Mouse (Mus musculus) kidney, embryonic 16.5 days (tissue): ENCODE measurements around the gene Acvrl1. TPM values are rescaled to one million over a fixed set of nuclear protein-coding genes. Genes with fewer than 3 reads are reported as not detected.

ENCODE experiments used
- ATAC-seq: fragments of 200-750 bp; cut with Nextera tagmentation; 2 replicates; pipeline ENCODE4 v1.8.0; 2017; ENCODE audit warnings: moderate TSS enrichment; ENCODE audit not compliant: low FRiP score, low TSS enrichment
- H3K27ac ChIP-seq: fragments of 300-500 bp; sonication (generic); 2 replicates; pipeline ENCODE4 v1.5.1; 2014; ENCODE audit warnings: low read length
- H3K27me3 ChIP-seq: fragments of 300-500 bp; sonication (generic); 2 replicates; pipeline ENCODE4 v1.6.1; 2014; ENCODE audit warnings: low read length, control low read depth, mixed read lengths; ENCODE audit not compliant: insufficient read depth
- H3K36me3 ChIP-seq: fragments of 300-500 bp; sonication (generic); 2 replicates; pipeline ENCODE4 v1.6.1; 2014; ENCODE audit warnings: low read length, control low read depth, mixed read lengths; ENCODE audit not compliant: insufficient read depth
- H3K4me1 ChIP-seq: fragments of 300-500 bp; sonication (generic); 2 replicates; pipeline ENCODE4 v1.6.1; 2014; ENCODE audit warnings: low read length, control low read depth, mixed read lengths; ENCODE audit not compliant: insufficient read depth
- H3K4me2 ChIP-seq: fragments of 300-500 bp; sonication (generic); replicated peaks from 2 replicates; pipeline ENCODE4 v1.6.1; 2014; ENCODE audit warnings: low read depth, low read length
- H3K4me3 ChIP-seq: fragments of 300-500 bp; sonication (generic); 2 replicates; pipeline ENCODE4 v1.5.1; 2014; ENCODE audit warnings: mild to moderate bottlenecking, low read length
- H3K9ac ChIP-seq: fragments of 300-500 bp; sonication (generic); replicated peaks from 2 replicates; pipeline ENCODE4 v1.6.1; 2014; ENCODE audit warnings: low read length
- H3K9me3 ChIP-seq: fragments of 300-500 bp; sonication (generic); 2 replicates; pipeline ENCODE4 v1.6.1; 2016; ENCODE audit warnings: low read length, control low read depth
- WGBS: fragments of 180-500 bp; shearing (Covaris S2); extraction: QIAGEN DNeasy Blood & Tissue Kit; methylation state at CpG from one replicate; pipeline ENCODE4 v1.1.7; 2014; 5-methylcytosine and 5-hydroxymethylcytosine counted together
- polyA plus RNA-seq: library from polyadenylated mRNA; unstranded; fragments of >200 nt; fragmentation: Nextera tagmentation; extraction: Ambion mirVana; gene quantifications from 2 replicates; pipeline ENCODE4 v1.2.1, GENCODE M21; 2015

Acvrl1 gene
- polyA plus RNA-seq, 1 experiment from 2014 or later, result 24.4 TPM

GRCm38 (mm10) chr15:101138675-101139074 is 10.4 kb downstream of the Acvrl1 start:
- Histone ChIP-seq H3K4me3 (no peak overlapping the region), H3K9me3 (no peaks in the 10 kb centered on the region), H3K27me3 (no peaks in the 10 kb centered on the region), H3K27ac (no peak overlapping the region), H3K9ac (no peak overlapping the region), H3K36me3 (peaks cover 3% of the 10 kb centered on the region; the same call in 1 of the 2 replicates), H3K4me2 (no peak overlapping the region), H3K4me1 (peaks cover 48% of the 10 kb centered on the region)
- 83% methylated on average over 3 of the region's 3 CpGs for WGBS
- ATAC-seq, result no peak

GRCm38 (mm10) chr15:101139885-101140284 is 11.6 kb downstream of the Acvrl1 start:
- ATAC-seq, result no peak
- Histone ChIP-seq H3K4me2 (no peak overlapping the region), H3K27ac (peak overlapping the region; percentile 61), H3K4me1 (peaks cover 51% of the 10 kb centered on the region), H3K9me3 (no peaks in the 10 kb centered on the region), H3K36me3 (peaks cover 3% of the 10 kb centered on the region; the same call in 1 of the 2 replicates), H3K27me3 (no peaks in the 10 kb centered on the region), H3K9ac (peak overlapping the region; percentile 40; the same call in 1 of the 2 replicates), H3K4me3 (no peak overlapping the region)
- WGBS, result 14% methylated on average over 12 of the region's 12 CpGs

GRCm38 (mm10) chr15:101140587-101140986 is 12.3 kb downstream of the Acvrl1 start:
- Histone ChIP-seq H3K4me2 (0 out of 2 replicates have a peak overlapping the region, but pooled peaks have one; percentile 6), H3K9me3 (no peaks in the 10 kb centered on the region), H3K4me3 (no peak overlapping the region), H3K9ac (peak overlapping the region; percentile 40; the same call in 1 of the 2 replicates), H3K4me1 (peaks cover 58% of the 10 kb centered on the region), H3K27ac (peak overlapping the region; percentile 61), H3K27me3 (no peaks in the 10 kb centered on the region), H3K36me3 (peaks cover 3% of the 10 kb centered on the region; the same call in 1 of the 2 replicates)
- ATAC-seq, result no peak
- 41% methylated on average over 6 of the region's 6 CpGs for WGBS

GRCm38 (mm10) chr15:101141061-101141541 is 12.8 kb downstream of the Acvrl1 start:
- Histone ChIP-seq H3K9me3 (no peaks in the 10 kb centered on the region), H3K4me1 (peaks cover 63% of the 10 kb centered on the region), H3K27ac (no peak overlapping the region), H3K36me3 (peaks cover 3% of the 10 kb centered on the region; the same call in 1 of the 2 replicates), H3K27me3 (no peaks in the 10 kb centered on the region), H3K4me3 (no peak overlapping the region), H3K4me2 (0 out of 2 replicates have a peak overlapping the region, but pooled peaks have one; percentile 6), H3K9ac (no peak overlapping the region)
- 3% methylated on average over 9 of the region's 14 CpGs for WGBS
- peak; percentile 69 for ATAC-seq

- H3K9ac ChIP-seq, result no peak overlapping the region
- H3K9me3 ChIP-seq, result no peaks in the 10 kb centered on the region
- ATAC-seq, result no peak
- no peak overlapping the region for H3K4me3 ChIP-seq
- WGBS, result 40% methylated on average over 8 of the region's 8 CpGs
- H3K27ac ChIP-seq, result no peak overlapping the region
- peaks cover 3% of the 10 kb centered on the region; the same call in 1 of the 2 replicates for H3K36me3 ChIP-seq
- H3K27me3 ChIP-seq, result no peaks in the 10 kb centered on the region
- H3K4me2 ChIP-seq, result no peak overlapping the region
- H3K4me1 ChIP-seq, result peaks cover 78% of the 10 kb centered on the region
Observed at GRCm38 (mm10) chr15:101142672-101143071, 14.3 kb downstream of the Acvrl1 start.

- Histone ChIP-seq H3K4me3 (no peak overlapping the region), H3K27ac (peak overlapping the region; percentile 63), H3K36me3 (no peaks in the 10 kb centered on the region), H3K9ac (0 out of 2 replicates have a peak overlapping the region, but pooled peaks have one; percentile 18), H3K4me1 (peaks cover 85% of the 10 kb centered on the region), H3K4me2 (no peak overlapping the region; the same call in 1 of the 2 replicates), H3K9me3 (no peaks in the 10 kb centered on the region), H3K27me3 (no peaks in the 10 kb centered on the region)
- 16% methylated on average over 8 of the region's 8 CpGs for WGBS
- ATAC-seq, result peak; percentile 16; the same call in 1 of the 2 replicates
Observed at GRCm38 (mm10) chr15:101143494-101143893, 15.2 kb downstream of the Acvrl1 start.

- Histone ChIP-seq H3K4me3 (no peak overlapping the region), H3K27me3 (no peaks in the 10 kb centered on the region), H3K9me3 (no peaks in the 10 kb centered on the region), H3K27ac (peak overlapping the region; percentile 60), H3K4me1 (peaks cover 81% of the 10 kb centered on the region), H3K9ac (no peak overlapping the region), H3K4me2 (no peak overlapping the region), H3K36me3 (no peaks in the 10 kb centered on the region)
- ATAC-seq, result no peak
- 72% methylated on average over 5 of the region's 5 CpGs for WGBS
Observed at GRCm38 (mm10) chr15:101144176-101144575, 15.9 kb downstream of the Acvrl1 start.

- 67% methylated on average over 8 of the region's 8 CpGs for WGBS
- H3K9ac ChIP-seq, result no peak overlapping the region
Observed at GRCm38 (mm10) chr15:101144779-101145178, 16.5 kb downstream of the Acvrl1 start.

GRCm38 (mm10) chr15:101145424-101146099 is 17.2 kb downstream of the Acvrl1 start:
- peak overlapping the region; percentile 65 for H3K9ac ChIP-seq
- no peaks in the 10 kb centered on the region for H3K27me3 ChIP-seq
- H3K4me3 ChIP-seq, result peak overlapping the region; percentile 13; the same call in 1 of the 2 replicates
- 11% methylated on average over 19 of the region's 19 CpGs for WGBS
- H3K27ac ChIP-seq, result peak overlapping the region; percentile 60
- peak; percentile 90 for ATAC-seq
- H3K36me3 ChIP-seq, result no peaks in the 10 kb centered on the region
- no peaks in the 10 kb centered on the region for H3K9me3 ChIP-seq
- peaks cover 67% of the 10 kb centered on the region for H3K4me1 ChIP-seq
- peak overlapping the region; percentile 50 for H3K4me2 ChIP-seq

More at GRCm38 (mm10) chr15:101144779-101145178, 16.5 kb downstream of the Acvrl1 start:
- no peaks in the 10 kb centered on the region for H3K27me3 ChIP-seq
- no peaks in the 10 kb centered on the region for H3K36me3 ChIP-seq
- ATAC-seq, result no peak
- H3K9me3 ChIP-seq, result no peaks in the 10 kb centered on the region
- H3K4me1 ChIP-seq, result peaks cover 75% of the 10 kb centered on the region
- no peak overlapping the region for H3K4me3 ChIP-seq
- H3K4me2 ChIP-seq, result no peak overlapping the region
- H3K27ac ChIP-seq, result peak overlapping the region; percentile 60
